Mouse (Mus musculus) hindbrain, embryonic 16.5 days (tissue): ENCODE measurements around the gene Pigv. TPM values are rescaled to one million over a fixed set of nuclear protein-coding genes. Genes with fewer than 3 reads are reported as not detected.

ENCODE experiments used
- ATAC-seq: fragments of 200-750 bp; cut with Nextera tagmentation; 2 replicates; pipeline ENCODE4 v1.8.0; 2017; ENCODE audit warnings: moderate TSS enrichment, moderate library complexity
- H3K27ac ChIP-seq: fragments of 300-500 bp; sonication (generic); 2 replicates; pipeline ENCODE4 v1.5.1; 2014; ENCODE audit warnings: low read depth, mild to moderate bottlenecking, control low read depth, low read length, moderate library complexity
- H3K27me3 ChIP-seq: fragments of 300-500 bp; sonication (generic); replicated peaks from 2 replicates; pipeline ENCODE4 v1.6.1; 2014; ENCODE audit warnings: low read length; ENCODE audit not compliant: control insufficient read depth, insufficient read depth
- H3K36me3 ChIP-seq: fragments of 300-500 bp; sonication (generic); 2 replicates; pipeline ENCODE4 v1.6.1; 2014; ENCODE audit warnings: mild to moderate bottlenecking, low read length, moderate library complexity, mixed read lengths; ENCODE audit not compliant: control insufficient read depth, insufficient read depth
- H3K4me1 ChIP-seq: fragments of 300-500 bp; sonication (generic); 2 replicates; pipeline ENCODE4 v1.6.1; 2014; ENCODE audit warnings: low read depth, low read length; ENCODE audit not compliant: control insufficient read depth, insufficient read depth
- H3K4me2 ChIP-seq: fragments of 300-500 bp; sonication (generic); 2 replicates; pipeline ENCODE4 v1.6.1; 2014; ENCODE audit warnings: mild to moderate bottlenecking, low read length, control low read depth, moderate library complexity
- H3K4me3 ChIP-seq: fragments of 300-500 bp; sonication (generic); 2 replicates; pipeline ENCODE4 v1.5.1; 2014; ENCODE audit warnings: mild to moderate bottlenecking, low read length, control low read depth, moderate library complexity
- H3K9ac ChIP-seq: fragments of 300-500 bp; sonication (generic); 2 replicates; pipeline ENCODE4 v1.6.1; 2014; ENCODE audit warnings: low read depth, mild to moderate bottlenecking, control low read depth, low read length, moderate library complexity
- H3K9me3 ChIP-seq: fragments of 300-500 bp; sonication (generic); 2 replicates; pipeline ENCODE4 v1.6.1; 2014; ENCODE audit warnings: mild to moderate bottlenecking, low read length, moderate library complexity; ENCODE audit not compliant: control insufficient read depth
- WGBS: fragments of 180-500 bp; shearing (Covaris S2); extraction: QIAGEN DNeasy Blood & Tissue Kit; methylation state at CpG from one replicate; pipeline ENCODE4 v1.1.7; 2014; 5-methylcytosine and 5-hydroxymethylcytosine counted together
- polyA plus RNA-seq: library from polyadenylated mRNA; unstranded; fragments of >200 nt; fragmentation: Nextera tagmentation; extraction: Ambion mirVana; gene quantifications from 2 replicates; pipeline ENCODE4 v1.2.1, GENCODE M21; 2015

The Pigv gene
- polyA plus RNA-seq, 1 experiment from 2014 or later: 15.9 TPM

GRCm38 (mm10) chr4:133700905-133701368 is 28.5 kb upstream of the Pigv start:
- Histone ChIP-seq H3K27me3 (no peaks in the 10 kb centered on the region), H3K27ac (0 out of 2 replicates have a peak overlapping the region, but pooled peaks have one; percentile 13), H3K4me2 (no peak overlapping the region), H3K9me3 (no peaks in the 10 kb centered on the region), H3K36me3 (peaks cover 5% of the 10 kb centered on the region; the same call in 1 of the 2 replicates), H3K9ac (no peak overlapping the region), H3K4me1 (peaks cover 4% of the 10 kb centered on the region; the same call in 1 of the 2 replicates), H3K4me3 (no peak overlapping the region)
- ATAC-seq: 0 out of 2 replicates have a peak, but pooled peaks have one; percentile 42
- WGBS: 64% methylated on average over 11 of the region's 11 CpGs

- H3K4me3 ChIP-seq: no peak overlapping the region
- no peak overlapping the region for H3K27ac ChIP-seq
- H3K4me2 ChIP-seq: no peak overlapping the region
- no peaks in the 10 kb centered on the region for H3K27me3 ChIP-seq
- H3K9me3 ChIP-seq: no peaks in the 10 kb centered on the region
- no peak for ATAC-seq
- WGBS: 67% methylated on average over 3 of the region's 3 CpGs
- H3K4me1 ChIP-seq: no peaks in the 10 kb centered on the region
- H3K9ac ChIP-seq: no peak overlapping the region
- H3K36me3 ChIP-seq: peaks cover 48% of the 10 kb centered on the region
Measured at GRCm38 (mm10) chr4:133695363-133695762, 22.9 kb upstream of the Pigv start.

DNA sequence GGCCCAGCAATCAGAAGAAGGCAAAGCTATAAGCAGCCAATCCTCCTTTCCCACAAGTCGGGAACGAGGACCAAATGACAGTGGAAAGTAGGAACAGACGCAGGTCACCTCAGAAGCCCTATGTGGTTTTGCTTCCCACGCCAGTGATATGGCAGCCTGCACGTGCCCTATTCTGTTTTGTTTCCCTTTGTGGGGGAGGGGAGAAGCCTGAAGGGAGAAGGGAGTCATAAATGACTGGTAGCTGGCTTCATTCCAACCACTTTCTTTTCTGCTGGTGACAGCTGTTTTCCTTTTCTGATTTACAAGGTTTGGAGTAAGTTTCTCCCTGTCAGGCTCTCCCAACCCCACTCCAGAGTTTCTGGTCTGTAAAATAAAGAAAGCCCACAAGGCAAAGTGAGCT is 17.8 kb upstream of the Pigv start:
- Histone ChIP-seq H3K27ac (no peak overlapping the region), H3K27me3 (no peaks in the 10 kb centered on the region), H3K4me3 (no peak overlapping the region), H3K9me3 (no peaks in the 10 kb centered on the region), H3K4me2 (no peak overlapping the region), H3K36me3 (peaks cover 71% of the 10 kb centered on the region), H3K9ac (no peak overlapping the region), H3K4me1 (no peaks in the 10 kb centered on the region)
- no peak for ATAC-seq
- WGBS: 42% methylated on average over 5 of the region's 5 CpGs

GRCm38 (mm10) chr4:133688417-133689067 is 16.1 kb upstream of the Pigv start:
- no peaks in the 10 kb centered on the region for H3K9me3 ChIP-seq
- no peaks in the 10 kb centered on the region for H3K4me1 ChIP-seq
- H3K27ac ChIP-seq: no peak overlapping the region
- 46% methylated on average over 7 of the region's 7 CpGs for WGBS
- no peaks in the 10 kb centered on the region for H3K27me3 ChIP-seq
- no peak overlapping the region for H3K4me2 ChIP-seq
- peaks cover 67% of the 10 kb centered on the region for H3K36me3 ChIP-seq
- no peak for ATAC-seq
- no peak overlapping the region for H3K4me3 ChIP-seq
- no peak overlapping the region for H3K9ac ChIP-seq

GRCm38 (mm10) chr4:133687126-133687525 is 14.7 kb upstream of the Pigv start:
- H3K4me1 ChIP-seq: no peaks in the 10 kb centered on the region
- H3K4me2 ChIP-seq: no peak overlapping the region
- no peaks in the 10 kb centered on the region for H3K9me3 ChIP-seq
- no peaks in the 10 kb centered on the region for H3K27me3 ChIP-seq
- H3K27ac ChIP-seq: no peak overlapping the region
- peaks cover 55% of the 10 kb centered on the region for H3K36me3 ChIP-seq
- no peak overlapping the region for H3K4me3 ChIP-seq
- WGBS: 83% methylated on average over 5 of the region's 5 CpGs
- ATAC-seq: no peak
- H3K9ac ChIP-seq: no peak overlapping the region

DNA sequence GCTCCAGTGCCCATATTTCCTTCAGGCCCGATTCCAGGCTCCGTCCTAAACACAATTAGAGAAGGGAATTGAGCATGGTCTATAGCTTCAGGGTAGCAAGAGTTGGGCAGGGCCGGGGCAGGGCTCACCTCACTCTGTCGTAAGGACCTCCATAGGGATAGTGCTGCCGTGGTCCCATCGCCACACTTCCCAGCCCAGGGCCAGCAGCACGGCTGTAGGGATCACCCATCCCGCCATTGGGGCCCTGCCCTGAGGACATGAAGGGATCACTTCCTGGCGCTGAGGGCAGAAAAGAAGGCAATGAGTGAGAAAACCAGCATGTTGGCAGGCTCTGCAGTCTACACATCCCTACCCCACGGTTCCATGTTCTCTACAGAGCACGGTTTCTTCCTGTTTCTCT is 14.1 kb upstream of the Pigv start:
- no peaks in the 10 kb centered on the region for H3K9me3 ChIP-seq
- H3K4me2 ChIP-seq: no peak overlapping the region
- H3K27ac ChIP-seq: no peak overlapping the region
- H3K4me1 ChIP-seq: no peaks in the 10 kb centered on the region
- no peak for ATAC-seq
- 92% methylated on average over 11 of the region's 11 CpGs for WGBS
- H3K27me3 ChIP-seq: no peaks in the 10 kb centered on the region
- H3K9ac ChIP-seq: no peak overlapping the region
- H3K4me3 ChIP-seq: no peak overlapping the region
- H3K36me3 ChIP-seq: peaks cover 51% of the 10 kb centered on the region

- no peaks in the 10 kb centered on the region for H3K27me3 ChIP-seq
- 0 out of 2 replicates have a peak overlapping the region, but pooled peaks have one; percentile 4 for H3K27ac ChIP-seq
- no peaks in the 10 kb centered on the region for H3K9me3 ChIP-seq
- H3K9ac ChIP-seq: no peak overlapping the region
- no peak for ATAC-seq
- no peak overlapping the region for H3K4me3 ChIP-seq
- H3K36me3 ChIP-seq: peaks cover 21% of the 10 kb centered on the region
- WGBS: 83% methylated on average over 14 of the region's 14 CpGs
- H3K4me2 ChIP-seq: no peak overlapping the region
- H3K4me1 ChIP-seq: no peaks in the 10 kb centered on the region; the same call in 1 of the 2 replicates
Measured at GRCm38 (mm10) chr4:133680206-133680786, 7.8 kb upstream of the Pigv start.

- no peak overlapping the region for H3K4me2 ChIP-seq
- no peak for ATAC-seq
- no peaks in the 10 kb centered on the region; the same call in 1 of the 2 replicates for H3K4me1 ChIP-seq
- H3K27me3 ChIP-seq: no peaks in the 10 kb centered on the region
- H3K27ac ChIP-seq: no peak overlapping the region
- no peak overlapping the region for H3K4me3 ChIP-seq
- H3K36me3 ChIP-seq: peaks cover 14% of the 10 kb centered on the region
- H3K9me3 ChIP-seq: no peaks in the 10 kb centered on the region
- no peak overlapping the region for H3K9ac ChIP-seq
- 87% methylated on average over 7 of the region's 7 CpGs for WGBS
Measured at GRCm38 (mm10) chr4:133679629-133680028, 7.2 kb upstream of the Pigv start.

GRCm38 (mm10) chr4:133677266-133677665 is 4.8 kb upstream of the Pigv start:
- WGBS: 74% methylated on average over 7 of the region's 7 CpGs
- H3K9me3 ChIP-seq: no peaks in the 10 kb centered on the region
- H3K27ac ChIP-seq: no peak overlapping the region
- H3K9ac ChIP-seq: no peak overlapping the region
- no peak for ATAC-seq
- H3K36me3 ChIP-seq: peaks cover 7% of the 10 kb centered on the region
- H3K27me3 ChIP-seq: no peaks in the 10 kb centered on the region
- H3K4me2 ChIP-seq: no peak overlapping the region
- H3K4me1 ChIP-seq: peaks cover 11% of the 10 kb centered on the region
- H3K4me3 ChIP-seq: no peak overlapping the region
